12 mouse cellular contexts compared by ENCODE assay signal in genomic region chr3:147990831-147991230, GRCm38 (mm10).
DNase-seq lines count a peak whose midpoint lies in the region; ATAC-seq lines count a peak whose summit lies in the region.
"Had no signal": no experiment of that assay in that cellular context is flagged by ENCODE, and none has a peak within 500 bp of the region (broad histone marks: within the 10 kb centered on the region; RNA-seq: fewer than 3 reads in every experiment).

No protein-coding gene starts in this region.

- H3K27me3 ChIP-seq in kidney, embryonic 15.5 days = no peaks in the 10 kb centered on the region
- no peaks in the 10 kb centered on the region for H3K27me3 ChIP-seq in embryonic facial prominence, embryonic 12.5 days
- no peaks in the 10 kb centered on the region for H3K27me3 ChIP-seq in forebrain, embryonic 15.5 days
- no peaks in the 10 kb centered on the region for H3K27me3 ChIP-seq in midbrain, embryonic 14.5 days (ENCODE audit: control insufficient read depth, insufficient read depth, low read length)

- 0 out of 2 replicates have a peak overlapping the region, but pooled peaks have one; percentile 3 for H3K4me3 ChIP-seq in kidney, embryonic 15.5 days (replicated peaks)
- peak overlapping the region; percentile 20 for H3K4me3 ChIP-seq in embryonic facial prominence, embryonic 12.5 days
- H3K4me3 ChIP-seq in forebrain, embryonic 15.5 days = peak overlapping the region; percentile 21
- H3K4me3 ChIP-seq in midbrain, embryonic 14.5 days (replicated peaks; ENCODE audit: low read depth, low read length) = no peak overlapping the region

- no peaks in the 10 kb centered on the region for H3K36me3 ChIP-seq in kidney, embryonic 15.5 days
- no peaks in the 10 kb centered on the region for H3K36me3 ChIP-seq in embryonic facial prominence, embryonic 12.5 days
- no peaks in the 10 kb centered on the region for H3K36me3 ChIP-seq in forebrain, embryonic 15.5 days
- no peaks in the 10 kb centered on the region for H3K36me3 ChIP-seq in midbrain, embryonic 14.5 days (ENCODE audit: control insufficient read depth, insufficient read depth, low read length)

- DNase-seq in kidney, adult 9 months = no peak
- peak; percentile 53 for DNase-seq in midbrain, embryonic 14.5 days
- DNase-seq in embryo, embryonic 9.5 days (ENCODE audit: extremely low spot score) = no peak
- DNase-seq: cerebellum, adult 9-11 months; kidney, adult 8-10 months; right cerebral cortex, postnatal 25 days; thymus, postnatal 36 days had no signal

- H3K4me1 ChIP-seq in kidney, embryonic 15.5 days = peaks cover 9% of the 10 kb centered on the region
- H3K4me1 ChIP-seq in embryonic facial prominence, embryonic 12.5 days = peaks cover 5% of the 10 kb centered on the region
- peaks cover 7% of the 10 kb centered on the region for H3K4me1 ChIP-seq in forebrain, embryonic 15.5 days
- H3K4me1 ChIP-seq in midbrain, embryonic 14.5 days (ENCODE audit: control insufficient read depth, insufficient read depth, low read length) = 0 out of 2 replicates have a peak, but pooled peaks cover 3% of the 10 kb centered on the region

- H3K4me2 ChIP-seq in kidney, embryonic 15.5 days = peak overlapping the region; percentile 45
- peak overlapping the region; percentile 47 for H3K4me2 ChIP-seq in embryonic facial prominence, embryonic 12.5 days (replicated peaks)
- H3K4me2 ChIP-seq in forebrain, embryonic 15.5 days (replicated peaks) = peak overlapping the region; percentile 43
- H3K4me2 ChIP-seq in midbrain, embryonic 14.5 days (ENCODE audit: low read length) = peak overlapping the region; percentile 38
- H3K4me2 ChIP-seq: liver, embryonic 11.5 days had no signal

- H3K27ac ChIP-seq in kidney, embryonic 15.5 days = no peak overlapping the region
- H3K27ac ChIP-seq in embryonic facial prominence, embryonic 12.5 days = peak overlapping the region; percentile 17; the same call in 1 of the 2 replicates
- H3K27ac ChIP-seq in forebrain, embryonic 15.5 days (replicated peaks) = no peak overlapping the region
- no peak overlapping the region for H3K27ac ChIP-seq in midbrain, embryonic 14.5 days (replicated peaks; ENCODE audit: low read depth, low read length)

- no peaks in the 10 kb centered on the region for H3K9me3 ChIP-seq in kidney, embryonic 15.5 days (replicated peaks)
- no peaks in the 10 kb centered on the region for H3K9me3 ChIP-seq in embryonic facial prominence, embryonic 12.5 days
- no peaks in the 10 kb centered on the region for H3K9me3 ChIP-seq in forebrain, embryonic 15.5 days
- H3K9me3 ChIP-seq in midbrain, embryonic 14.5 days (ENCODE audit: control insufficient read depth, low read length) = no peaks in the 10 kb centered on the region

- no peak for ATAC-seq in kidney, embryonic 15.5 days (replicated peaks; ENCODE audit: low FRiP score)
- no peak for ATAC-seq in embryonic facial prominence, embryonic 12.5 days (ENCODE audit: insufficient number of reproducible peaks, insufficient read depth, low FRiP score, low TSS enrichment)
- no peak for ATAC-seq in forebrain, embryonic 15.5 days (replicated peaks)
- ATAC-seq in midbrain, embryonic 14.5 days (ENCODE audit: low FRiP score, low TSS enrichment) = no peak
- no peak for ATAC-seq in cerebellum, adult (ENCODE audit: insufficient number of reproducible peaks, low FRiP score, low TSS enrichment)

- 33% methylated on average over 10 of the region's 10 CpGs for WGBS in kidney, embryonic 15.5 days
- WGBS in embryonic facial prominence, embryonic 12.5 days = 21% methylated on average over 10 of the region's 10 CpGs
- 14% methylated on average over 10 of the region's 10 CpGs for WGBS in forebrain, embryonic 15.5 days
- WGBS in midbrain, embryonic 14.5 days = 17% methylated on average over 10 of the region's 10 CpGs

- no peak overlapping the region for H3K9ac ChIP-seq in kidney, embryonic 15.5 days
- H3K9ac ChIP-seq in embryonic facial prominence, embryonic 12.5 days = peak overlapping the region; percentile 24; the same call in 1 of the 2 replicates
- H3K9ac ChIP-seq in forebrain, embryonic 15.5 days (replicated peaks) = peak overlapping the region; percentile 39
- H3K9ac ChIP-seq in midbrain, embryonic 14.5 days (replicated peaks; ENCODE audit: low read length) = no peak overlapping the region; the same call in 1 of the 2 replicates

Comparison
In these comparisons a context has a peak if more than half of its experiments do, and no peak if none do; other contexts are left out.
1. H3K9ac ChIP-seq: peak in embryonic facial prominence, embryonic 12.5 days (single experiment) and forebrain, embryonic 15.5 days (single experiment); none in kidney, embryonic 15.5 days (single experiment) and midbrain, embryonic 14.5 days (single experiment).
2. Peak in every context shown above with its lines, with median percentiles within 50 percentile points of each other: H3K4me2 ChIP-seq.